Mouse (Mus musculus): ENCODE measurements around the gene Slc24a3.

- TF ChIP-seq GATA1 (IDR thresholded peaks at IDR 0.05; ENCODE audit: borderline replicate concordance, low read length) = no peak
- TF ChIP-seq FLI1 (IDR thresholded peaks at IDR 0.05; ENCODE audit: low read length) = no peak
Observed at GRCm38 (mm10) chr2:145167664-145168360, at the start of gene Slc24a3.
